Mouse (Mus musculus): ENCODE measurements around the gene Snrpb2. TPM values are rescaled to one million over a fixed set of nuclear protein-coding genes. Genes with fewer than 3 reads are reported as not detected.

Gene Snrpb2
- polyA plus RNA-seq, 1 experiment from 2014 or later: 56.9 TPM

Other genes with a start within 250 kb of the Snrpb2 start
- 3.5 and 4.5 TPM in 2 replicates for gene Kif16b, start 161.5 kb upstream of the Snrpb2 start, polyA plus RNA-seq (2014; fragmentation: Nextera tagmentation; extraction: Ambion mirVana)
- 2.5 TPM in 1 of 2 replicates, not detected in the other for gene Otor, start 15.4 kb downstream of the Snrpb2 start, polyA plus RNA-seq (2014; fragmentation: Nextera tagmentation; extraction: Ambion mirVana)